Mouse (Mus musculus) MEL (cell line): ENCODE data around the gene D1Ertd622e. TPM values are rescaled to one million over a fixed set of nuclear protein-coding genes. Genes with fewer than 3 reads are reported as not detected.

Experiments
- DNase-seq: peaks from one replicate; pipeline ENCODE4 v3.0.0; 2011; ENCODE audit warnings: low read depth, low spot score
- H3K27ac ChIP-seq: 2 replicates; pipeline ENCODE4 v1.5.1; 2012; ENCODE audit warnings: low read depth, mild to moderate bottlenecking, control low read depth, low read length, moderate library complexity; ENCODE audit not compliant: control insufficient read depth
- H3K27me3 ChIP-seq, 2 experiments: fragments of 150-350 bp in 1 of 2; sonication (generic) in 1 of 2; 2 replicates each; pipeline ENCODE4 v1.6.1; 2012; ENCODE audit warnings: low read length in 2 of 2, mild to moderate bottlenecking in 2 of 2, improper control_type of control experiment in 1 of 2, moderate library complexity in 1 of 2; ENCODE audit not compliant: insufficient read depth in 2 of 2, control insufficient read depth in 1 of 2
- H3K36me3 ChIP-seq, 2 experiments: 2 replicates each; pipeline ENCODE4 v1.6.1; 2012 to 2014; ENCODE audit warnings: low read length in 2 of 2, improper control_type of control experiment in 1 of 2, inconsistent platforms in 1 of 2, mild to moderate bottlenecking in 1 of 2; ENCODE audit not compliant: insufficient read depth in 2 of 2, control insufficient read depth in 1 of 2
- H3K4me1 ChIP-seq, 2 experiments: fragments of 150-350 bp in 1 of 2; sonication (generic) in 1 of 2; 2 replicates each; pipeline ENCODE4 v1.6.1; 2012; ENCODE audit warnings: low read length in 2 of 2, improper control_type of control experiment in 1 of 2, mild to moderate bottlenecking in 1 of 2; ENCODE audit not compliant: insufficient read depth in 2 of 2, control insufficient read depth in 1 of 2
- H3K4me3 ChIP-seq, 2 experiments: fragments of 150-350 bp in 1 of 2; sonication (generic) in 1 of 2; 2 replicates each; pipeline ENCODE4 v1.5.1; 2012; ENCODE audit warnings: low read depth in 2 of 2, low read length in 2 of 2, mild to moderate bottlenecking in 2 of 2, moderate library complexity in 2 of 2, control low read depth in 1 of 2, improper control_type of control experiment in 1 of 2; ENCODE audit not compliant: control insufficient read depth in 1 of 2, insufficient read depth in 1 of 2
- H3K79me2 ChIP-seq: 2 replicates; pipeline ENCODE4 v1.6.1; 2012; ENCODE audit warnings: mild to moderate bottlenecking, low read length, moderate library complexity; ENCODE audit not compliant: control insufficient read depth, poor library complexity, insufficient read depth
- H3K9ac ChIP-seq: 2 replicates; pipeline ENCODE4 v1.6.1; 2012; ENCODE audit warnings: low read depth, mild to moderate bottlenecking, control low read depth, low read length, moderate library complexity; ENCODE audit not compliant: control insufficient read depth, poor library complexity, severe bottlenecking
- H3K9me3 ChIP-seq: fragments of 150-350 bp; sonication (generic); replicated peaks from 2 replicates; pipeline ENCODE4 v1.6.1; 2012; ENCODE audit warnings: mild to moderate bottlenecking, low read length, improper control_type of control experiment, moderate library complexity; ENCODE audit not compliant: insufficient read depth
- CHD2 ChIP-seq: IDR thresholded peaks from 2 replicates; pipeline ENCODE4 v1.6.1; 2011; ENCODE audit warnings: low read length, improper control_type of control experiment
- E2F4 ChIP-seq: IDR thresholded peaks from 2 replicates; pipeline ENCODE4 v1.6.1; 2011; ENCODE audit warnings: low read depth, low read length, improper control_type of control experiment, borderline replicate concordance
- ELF1 ChIP-seq: IDR thresholded peaks from 2 replicates; pipeline ENCODE4 v1.6.1; 2014; ENCODE audit warnings: low read depth, mild to moderate bottlenecking, inconsistent platforms, low read length, improper control_type of control experiment, moderate library complexity
- EP300 ChIP-seq, 2 experiments: IDR thresholded peaks; 2 replicates each; pipeline ENCODE4 v1.6.1; 2011; ENCODE audit warnings: improper control_type of control experiment in 2 of 2, low read length in 2 of 2, low read depth in 1 of 2, mild to moderate bottlenecking in 1 of 2
- ETS1 ChIP-seq: IDR thresholded peaks from 2 replicates; pipeline ENCODE4 v1.6.1; 2012; ENCODE audit warnings: low read depth, mild to moderate bottlenecking, inconsistent platforms, low read length, improper control_type of control experiment, moderate library complexity
- GATA1 ChIP-seq: IDR thresholded peaks from 2 replicates; pipeline ENCODE4 v1.6.1; 2011; ENCODE audit warnings: low read depth, low read length, improper control_type of control experiment
- HCFC1 ChIP-seq: IDR thresholded peaks from 2 replicates; pipeline ENCODE4 v1.6.1; 2012; ENCODE audit warnings: low read depth, mild to moderate bottlenecking, inconsistent platforms, low read length, improper control_type of control experiment, moderate library complexity
- KAT2A ChIP-seq: conservative IDR thresholded peaks from 2 replicates; pipeline ENCODE4 v1.6.1; 2012; ENCODE audit warnings: low read depth, low read length, improper control_type of control experiment, inconsistent platforms
- MAFK ChIP-seq: IDR thresholded peaks from 2 replicates; pipeline ENCODE4 v1.6.1; 2011; ENCODE audit warnings: low read depth, mild to moderate bottlenecking, low read length, improper control_type of control experiment, borderline replicate concordance
- MAX ChIP-seq: IDR thresholded peaks from 2 replicates; pipeline ENCODE4 v1.6.1; 2011; ENCODE audit warnings: low read length, improper control_type of control experiment
- MYC ChIP-seq: IDR thresholded peaks from 2 replicates; pipeline ENCODE4 v1.6.1; 2011; ENCODE audit warnings: low read depth, mild to moderate bottlenecking, low read length, improper control_type of control experiment, moderate library complexity
- POLR2A ChIP-seq, 2 experiments: IDR thresholded peaks; 2 replicates each; pipeline ENCODE4 v1.6.1; 2011 to 2012; ENCODE audit warnings: low read length in 2 of 2, mild to moderate bottlenecking in 2 of 2, control low read depth in 1 of 2, improper control_type of control experiment in 1 of 2, low read depth in 1 of 2, moderate library complexity in 1 of 2; ENCODE audit not compliant: control insufficient read depth in 1 of 2, insufficient read depth in 1 of 2, poor library complexity in 1 of 2
- POLR2AphosphoS2 ChIP-seq: IDR thresholded peaks from 2 replicates; pipeline ENCODE4 v1.6.1; 2011; ENCODE audit warnings: low read length, improper control_type of control experiment
- SIN3A ChIP-seq: IDR thresholded peaks from 2 replicates; pipeline ENCODE4 v1.6.1; 2012; ENCODE audit warnings: low read length, improper control_type of control experiment, inconsistent platforms
- TAL1 ChIP-seq: IDR thresholded peaks from 2 replicates; pipeline ENCODE4 v1.6.1; 2012; ENCODE audit warnings: mild to moderate bottlenecking, inconsistent platforms, low read length, moderate library complexity, mixed read lengths
- TBP ChIP-seq: IDR thresholded peaks from 2 replicates; pipeline ENCODE4 v1.8.0; 2011; ENCODE audit warnings: low read depth, low read length, improper control_type of control experiment
- USF2 ChIP-seq, 2 experiments: IDR thresholded peaks; 2 replicates each; pipeline ENCODE4 v1.6.1; 2011 to 2012; ENCODE audit warnings: improper control_type of control experiment in 2 of 2, low read length in 2 of 2, borderline replicate concordance in 1 of 2, inconsistent platforms in 1 of 2, low read depth in 1 of 2, mild to moderate bottlenecking in 1 of 2; ENCODE audit not compliant: insufficient read depth in 1 of 2
- ZC3H11A ChIP-seq: IDR thresholded peaks from 2 replicates; pipeline ENCODE4 v1.6.1; 2012; ENCODE audit warnings: low read depth, mild to moderate bottlenecking, inconsistent platforms, low read length, improper control_type of control experiment
- polyA plus RNA-seq, 2 experiments: library from polyadenylated mRNA; stranded (reverse) in 1 of 2; unstranded in 1 of 2; fragments of >175 nt in 1 of 2; fragments of >200 nt in 1 of 2; gene quantifications; 2 replicates each; pipeline versions ENCODE4 v1.2.1 to v1.2.4; 2012; ENCODE audit warnings: low replicate concordance in 2 of 2, low read depth in 1 of 2; ENCODE audit not compliant: insufficient read length in 2 of 2, insufficient read depth in 1 of 2, missing spikeins in 1 of 2
- total RNA-seq: library from RNA; depleted of rRNA; stranded (reverse); fragments of 300-350 nt; gene quantifications from 2 replicates; pipeline ENCODE4 v1.2.3, GENCODE M21; 2012

The D1Ertd622e gene
- total and polyA plus RNA-seq, 3 experiments: 26.8 to 53.9 (median 46.5) TPM

DNA sequence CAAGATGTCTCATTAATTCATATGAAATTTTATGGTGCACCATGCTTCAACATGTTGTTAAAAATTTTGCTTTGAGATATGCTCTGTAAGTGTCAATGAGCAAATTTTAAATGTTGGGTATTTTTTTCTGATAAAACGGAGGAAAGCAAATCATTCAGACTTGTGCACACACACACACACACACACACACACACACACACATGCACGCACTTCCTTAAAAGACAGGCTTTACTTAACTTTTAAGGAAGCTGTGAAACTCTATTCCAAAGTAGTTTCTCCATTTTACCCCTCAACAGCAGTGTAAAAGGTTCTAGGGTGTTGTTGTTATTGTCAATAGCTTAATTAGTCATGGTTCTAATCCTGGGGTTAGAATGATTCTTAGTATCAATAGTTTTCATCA, 14.2 kb upstream of the D1Ertd622e start (continued):
- TF ChIP-seq USF2 (IDR thresholded peaks at IDR 0.05; ENCODE audit: borderline replicate concordance in 1 of 2, insufficient read depth in 1 of 2, low read depth in 1 of 2, low read length in 2 of 2): no peak
- TF ChIP-seq HCFC1: no peak
- TF ChIP-seq MYC: no peak
- TF ChIP-seq ZC3H11A: no peak; the same call in 1 of the 2 replicates
- no peak for TF ChIP-seq E2F4
- no peak for TF ChIP-seq KAT2A
- TF ChIP-seq MAFK: no peak
- no peak for TF ChIP-seq MAX
- no peak for TF ChIP-seq CHD2
- no peak for TF ChIP-seq TAL1

DNA sequence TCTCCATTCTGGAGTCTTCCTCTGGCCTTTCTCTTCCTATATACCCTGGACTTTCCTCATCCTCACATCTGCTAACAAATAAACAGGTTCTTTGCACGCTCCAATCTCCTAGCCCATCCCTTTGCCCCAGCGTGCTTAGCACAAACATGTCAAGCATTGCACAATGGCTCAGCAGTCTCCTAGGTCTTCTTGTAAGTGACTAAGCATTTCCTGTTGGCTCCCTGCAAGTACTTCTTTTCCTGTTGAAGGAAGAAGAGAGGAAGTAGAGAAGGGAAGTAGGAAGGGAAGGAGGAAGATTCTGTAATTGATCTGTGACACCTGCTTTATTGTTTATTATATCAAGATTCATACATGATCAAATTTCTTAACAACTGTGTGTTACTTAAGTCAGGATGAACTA, 11.0 kb upstream of the D1Ertd622e start:
- Histone ChIP-seq H3K9ac (no peak overlapping the region), H3K27me3 (no peaks in the 10 kb centered on the region), H3K9me3 (no peaks in the 10 kb centered on the region), H3K36me3 (peaks cover 0 to 17% of the 10 kb centered on the region in 2 experiments; a peak in 2 of 4 replicates), H3K4me1 (peaks cover 10 to 14% of the 10 kb centered on the region in 2 experiments), H3K79me2 (no peaks in the 10 kb centered on the region), H3K27ac (no peak overlapping the region), H3K4me3 (no peak overlapping the region)
- peak; percentile 30; the same call in 1 of the 2 replicates for TF ChIP-seq ETS1
- TF ChIP-seq GATA1: no peak
- no peak for TF ChIP-seq POLR2AphosphoS2
- TF ChIP-seq EP300 (IDR thresholded peaks at IDR 0.05; ENCODE audit: low read depth in 1 of 2, low read length in 2 of 2): peak; percentile 25 to 52; a peak in 2 of 4 replicates
- no peak for TF ChIP-seq TBP
- DNase-seq: peak; percentile 69

DNA sequence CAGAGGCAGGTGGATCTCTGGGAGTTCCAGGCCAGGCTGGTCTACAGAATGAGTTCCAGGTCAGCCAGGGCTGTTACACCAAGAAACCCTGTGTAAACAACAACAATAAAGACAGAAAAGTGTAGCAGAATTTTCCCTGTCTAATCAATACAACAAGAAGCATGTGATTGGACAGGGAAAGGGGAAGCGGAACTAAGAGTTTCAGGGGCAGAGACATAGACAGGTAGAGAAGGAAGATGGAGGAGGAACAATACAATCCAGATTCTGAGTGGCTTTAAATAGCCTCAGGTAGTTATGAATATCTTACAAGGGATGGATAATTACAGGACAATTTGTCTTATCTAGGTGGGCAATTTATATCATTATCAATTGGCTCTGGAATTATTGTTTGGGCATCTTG, 5.4 kb upstream of the D1Ertd622e start:
- H3K9ac ChIP-seq: no peak overlapping the region
- TF ChIP-seq ELF1 (no peak), POLR2A (IDR thresholded peaks at IDR 0.05; ENCODE audit: control insufficient read depth in 1 of 2, insufficient read depth in 1 of 2, low read depth in 1 of 2, low read length in 2 of 2, poor library complexity in 1 of 2) (no peak), SIN3A (no peak), POLR2AphosphoS2 (no peak)

More for the DNA sequence above, 5.4 kb upstream of the D1Ertd622e start:
- DNase-seq: no peak
- Histone ChIP-seq H3K9me3 (no peaks in the 10 kb centered on the region), H3K4me3 (no peak overlapping the region), H3K36me3 (peaks cover 0 to 13% of the 10 kb centered on the region in 2 experiments; a peak in 2 of 4 replicates), H3K27me3 (no peaks in the 10 kb centered on the region), H3K27ac (no peak overlapping the region), H3K4me1 (peaks cover 7 to 8% of the 10 kb centered on the region in 2 experiments), H3K79me2 (no peaks in the 10 kb centered on the region)
